Mouse (Mus musculus) myocyte (in vitro differentiated cells): ENCODE data around the gene Ptchd3. TPM values are rescaled to one million over a fixed set of nuclear protein-coding genes. Genes with fewer than 3 reads are reported as not detected.

Experiments
- H3K27me3 ChIP-seq: one replicate; pipeline ENCODE4 v1.6.1; 2011; ENCODE audit not compliant: control insufficient read depth, insufficient read depth, insufficient read length
- H3K36me3 ChIP-seq: one replicate; pipeline ENCODE4 v1.6.1; 2011; ENCODE audit not compliant: control insufficient read depth, insufficient read depth
- H3K4me2 ChIP-seq: one replicate; pipeline ENCODE4 v1.6.1; 2011; ENCODE audit warnings: low read depth, control low read depth
- H3K4me3 ChIP-seq: one replicate; pipeline ENCODE4 v1.5.1; 2011; ENCODE audit warnings: mild to moderate bottlenecking, control low read depth, moderate library complexity
- H3K79me2 ChIP-seq: one replicate; pipeline ENCODE4 v1.6.1; 2011; ENCODE audit not compliant: control insufficient read depth, insufficient read depth
- H3ac ChIP-seq: one replicate; pipeline ENCODE4 v1.6.1; 2011; ENCODE audit not compliant: control insufficient read depth, insufficient read length
- CEBPB ChIP-seq: IDR thresholded peaks from 2 replicates; pipeline ENCODE4 v1.6.1; 2011; ENCODE audit warnings: mild to moderate bottlenecking, moderate library complexity; ENCODE audit not compliant: poor library complexity, insufficient read depth, severe bottlenecking
- E2F4 ChIP-seq: IDR thresholded peaks from one replicate; pipeline ENCODE4 v1.6.1; 2011; ENCODE audit warnings: mild to moderate bottlenecking, control low read depth, moderate library complexity; ENCODE audit not compliant: insufficient read depth
- MAX ChIP-seq: IDR thresholded peaks from one replicate; pipeline ENCODE4 v1.6.1; 2011; ENCODE audit warnings: low read depth, mild to moderate bottlenecking, control low read depth
- MYOD1 ChIP-seq, 3 experiments: IDR thresholded peaks; one replicate each; pipeline ENCODE4 v1.6.1; 2011; ENCODE audit warnings: control low read depth in 2 of 3, low read depth in 2 of 3, mild to moderate bottlenecking in 2 of 3, moderate library complexity in 1 of 3; ENCODE audit not compliant: insufficient read length in 2 of 3, control insufficient read depth in 1 of 3
- MYOG ChIP-seq, 3 experiments: IDR thresholded peaks; one replicate each; pipeline ENCODE4 v1.6.1; 2011; ENCODE audit warnings: control low read depth in 2 of 3, low read depth in 2 of 3, mild to moderate bottlenecking in 2 of 3; ENCODE audit not compliant: insufficient read length in 2 of 3, control insufficient read depth in 1 of 3, insufficient read depth in 1 of 3
- POLR2A ChIP-seq: IDR thresholded peaks from one replicate; pipeline ENCODE4 v1.6.1; 2011; ENCODE audit warnings: low read depth, mild to moderate bottlenecking, control low read depth, moderate library complexity; ENCODE audit not compliant: insufficient read length
- POLR2AphosphoS2 ChIP-seq: IDR thresholded peaks from one replicate; pipeline ENCODE4 v1.6.1; 2011; ENCODE audit warnings: low read depth, control low read depth; ENCODE audit not compliant: insufficient read length
- REST ChIP-seq: IDR thresholded peaks from one replicate; pipeline ENCODE4 v1.6.1; 2011; ENCODE audit warnings: mild to moderate bottlenecking, control low read depth, moderate library complexity; ENCODE audit not compliant: insufficient read depth, insufficient read length
- SRF ChIP-seq: IDR thresholded peaks from one replicate; pipeline ENCODE4 v1.6.1; 2011; ENCODE audit warnings: low read depth; ENCODE audit not compliant: control insufficient read depth, insufficient read length
- TCF12 ChIP-seq: IDR thresholded peaks from one replicate; pipeline ENCODE4 v1.6.1; 2011; ENCODE audit warnings: mild to moderate bottlenecking, control low read depth; ENCODE audit not compliant: poor library complexity, insufficient read depth, severe bottlenecking
- TCF3 ChIP-seq: IDR thresholded peaks from one replicate; pipeline ENCODE4 v1.6.1; 2011; ENCODE audit warnings: low read depth, control low read depth; ENCODE audit not compliant: insufficient read length
- USF1 ChIP-seq: IDR thresholded peaks from one replicate; pipeline ENCODE4 v1.6.1; 2011; ENCODE audit warnings: low read depth, mild to moderate bottlenecking, control low read depth, moderate library complexity
- polyA plus RNA-seq: library from polyadenylated mRNA; unstranded; fragments of >200 nt; fragmentation: generic; extraction: Trizol; gene quantifications from one replicate; pipeline ENCODE4 v1.2.1, GENCODE M21; 2012; ENCODE audit warnings: missing spikeins

Gene Ptchd3
- polyA plus RNA-seq, 1 experiment: not detected

- Histone ChIP-seq H3K36me3 (no peaks in the 10 kb centered on the region), H3K4me3 (no peak overlapping the region), H3K79me2 (no peaks in the 10 kb centered on the region), H3K4me2 (peak overlapping the region; percentile 12), H3ac (no peak overlapping the region), H3K27me3 (no peaks in the 10 kb centered on the region)
- TF ChIP-seq POLR2AphosphoS2: no peak
- no peak for TF ChIP-seq MYOG (IDR thresholded peaks at IDR 0.05; ENCODE audit: control insufficient read depth in 1 of 3, insufficient read depth in 1 of 3, insufficient read length in 2 of 3, low read depth in 2 of 3)
- TF ChIP-seq POLR2A: no peak
- no peak for TF ChIP-seq TCF3
- no peak for TF ChIP-seq REST
- TF ChIP-seq TCF12: no peak
- TF ChIP-seq CEBPB: no peak
- TF ChIP-seq E2F4: no peak
- TF ChIP-seq MYOD1 (IDR thresholded peaks at IDR 0.05; ENCODE audit: control insufficient read depth in 1 of 3, insufficient read length in 2 of 3, low read depth in 2 of 3): no peak
- TF ChIP-seq MAX: no peak
- no peak for TF ChIP-seq USF1
These were observed 21.7 kb upstream of the Ptchd3 start for GRCm38 (mm10) chr11:121808204-121808852.

DNA sequence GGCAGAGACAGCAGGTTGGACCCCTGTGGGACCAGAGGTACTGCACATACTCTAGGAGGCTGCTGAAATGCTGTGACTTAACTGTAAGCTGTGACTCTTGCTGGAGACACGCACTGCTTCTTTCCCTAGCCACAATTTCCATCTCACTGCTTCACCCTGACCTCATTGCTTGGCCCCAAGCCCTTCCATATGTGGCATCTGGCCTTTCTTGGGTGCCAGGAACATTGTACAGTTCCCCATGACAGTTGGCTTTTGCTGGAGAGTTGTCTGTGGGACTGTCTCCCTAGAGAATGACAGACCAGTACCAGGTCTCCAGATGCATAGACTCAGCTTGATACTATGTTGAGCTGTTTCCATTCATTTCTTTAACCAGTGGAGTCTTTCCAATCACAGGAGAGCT lies 21.2 kb upstream of the Ptchd3 start:
- H3K4me2 ChIP-seq: peak overlapping the region; percentile 12
- TF ChIP-seq USF1: no peak
- TF ChIP-seq TCF12: no peak
- no peak for TF ChIP-seq MYOD1 (IDR thresholded peaks at IDR 0.05; ENCODE audit: control insufficient read depth in 1 of 3, insufficient read length in 2 of 3, low read depth in 2 of 3)
- TF ChIP-seq SRF: no peak
- TF ChIP-seq E2F4: no peak
- TF ChIP-seq CEBPB: no peak
- no peak for TF ChIP-seq POLR2A
- TF ChIP-seq TCF3: no peak
- no peak for TF ChIP-seq MYOG (IDR thresholded peaks at IDR 0.05; ENCODE audit: control insufficient read depth in 1 of 3, insufficient read depth in 1 of 3, insufficient read length in 2 of 3, low read depth in 2 of 3)
- no peak for TF ChIP-seq POLR2AphosphoS2
- TF ChIP-seq REST: no peak
- TF ChIP-seq MAX: no peak
- no peaks in the 10 kb centered on the region for H3K27me3 ChIP-seq

GRCm38 (mm10) chr11:121845923-121846322 lies 15.9 kb downstream of the Ptchd3 start:
- TF ChIP-seq TCF3: no peak
- no peak for TF ChIP-seq MYOG (IDR thresholded peaks at IDR 0.05; ENCODE audit: control insufficient read depth in 1 of 3, insufficient read depth in 1 of 3, insufficient read length in 2 of 3, low read depth in 2 of 3)
- TF ChIP-seq MYOD1 (IDR thresholded peaks at IDR 0.05; ENCODE audit: control insufficient read depth in 1 of 3, insufficient read length in 2 of 3, low read depth in 2 of 3): no peak
- no peak for TF ChIP-seq E2F4
- no peak for TF ChIP-seq POLR2AphosphoS2
- no peak for TF ChIP-seq CEBPB
- no peak for TF ChIP-seq USF1
- TF ChIP-seq POLR2A: no peak
- no peak for TF ChIP-seq SRF
- no peak for TF ChIP-seq MAX
- no peak for TF ChIP-seq TCF12
- TF ChIP-seq REST: no peak
- H3ac ChIP-seq: no peak overlapping the region
- no peak overlapping the region for H3K4me3 ChIP-seq
- no peak overlapping the region for H3K4me2 ChIP-seq
- no peaks in the 10 kb centered on the region for H3K36me3 ChIP-seq
- no peaks in the 10 kb centered on the region for H3K27me3 ChIP-seq
- no peaks in the 10 kb centered on the region for H3K79me2 ChIP-seq

More for the DNA sequence above, 21.2 kb upstream of the Ptchd3 start:
- no peaks in the 10 kb centered on the region for H3K79me2 ChIP-seq
- H3K36me3 ChIP-seq: no peaks in the 10 kb centered on the region
- no peak overlapping the region for H3K4me3 ChIP-seq
- no peak overlapping the region for H3ac ChIP-seq

DNA sequence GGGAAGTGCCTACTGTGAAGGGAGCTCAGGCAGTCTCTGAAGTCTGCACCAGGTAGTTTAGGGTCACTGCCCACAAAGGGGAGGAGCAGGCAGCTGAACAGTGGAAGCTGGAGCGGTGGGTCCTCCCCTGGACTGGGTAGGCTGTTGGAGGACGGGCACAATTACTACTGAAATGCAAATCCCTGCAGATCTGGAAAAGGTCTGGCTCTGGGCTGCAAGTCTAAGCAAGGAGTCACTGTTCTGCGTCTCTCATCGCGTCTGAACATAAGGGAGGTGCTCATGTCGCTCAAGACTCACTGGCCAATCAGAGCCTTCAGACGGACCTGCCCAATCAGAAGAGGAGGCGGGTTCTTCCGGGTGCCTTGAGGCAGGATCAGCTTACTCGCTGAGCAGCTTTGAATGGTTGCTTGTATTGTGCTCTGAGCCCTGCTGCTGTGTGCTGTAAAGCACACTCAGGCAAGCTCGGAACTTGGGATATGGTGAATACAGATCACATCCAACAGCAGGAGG lies 17.8 kb downstream of the Ptchd3 start:
- H3K36me3 ChIP-seq: no peaks in the 10 kb centered on the region
- no peaks in the 10 kb centered on the region for H3K79me2 ChIP-seq
- peak overlapping the region; percentile 8 for H3K4me3 ChIP-seq
- no peak overlapping the region for H3ac ChIP-seq
- TF ChIP-seq POLR2AphosphoS2 (no peak), POLR2A (peak; percentile 42), CEBPB (no peak)
- peak overlapping the region; percentile 45 for H3K4me2 ChIP-seq
- no peaks in the 10 kb centered on the region for H3K27me3 ChIP-seq

Other genes with a start within 250 kb of the Ptchd3 start
- 5.4 TPM for gene B3gntl1, start 157.1 kb upstream of the Ptchd3 start, polyA plus RNA-seq
- gene Metrnl, start 128.7 kb upstream of the Ptchd3 start, polyA plus RNA-seq: 44.0 TPM